Mouse (Mus musculus) R1 (cell line): ENCODE measurements at regions not wholly inside any gene's neighbourhood (a gene's known extent, or its start where the extent isn't known, plus 50 kb on each side); places are given as distances from the start of the nearest gene placed in this dataset.
"Not testable (repeated sequence)": the region's sequence is repeated elsewhere in the genome, so short reads cannot be mapped to it uniquely, and the experiment has no call there.

Source experiments
- DNase-seq: peaks from one replicate; pipeline ENCODE4 v3.0.0-alpha.2; 2018; ENCODE audit warnings: low read depth, low spot score

- DNase-seq = no peak
Measured at GRCm38 (mm10) chr9:90618154-90618553, 347.6 kb upstream of the Tbc1d2b start.

GRCm38 (mm10) chr9:90597894-90598293 is 327.3 kb upstream of the Tbc1d2b start:
- no peak for DNase-seq

- DNase-seq = no peak
Measured at GRCm38 (mm10) chr9:90556742-90557141, 286.1 kb upstream of the Tbc1d2b start.

GRCm38 (mm10) chr9:90556216-90556615 is 285.6 kb upstream of the Tbc1d2b start:
- DNase-seq = no peak

- no peak for DNase-seq
Measured at GRCm38 (mm10) chr9:90547931-90548330, 277.3 kb upstream of the Tbc1d2b start.

- DNase-seq = no peak
Measured at GRCm38 (mm10) chr9:90546720-90547119, 276.1 kb upstream of the Tbc1d2b start.

- DNase-seq = not testable (repeated sequence)
Measured at GRCm38 (mm10) chr9:90537683-90538082, 267.1 kb upstream of the Tbc1d2b start.

- peak; percentile 1 for DNase-seq
Measured at GRCm38 (mm10) chr9:90533372-90533771, 262.8 kb upstream of the Tbc1d2b start.

GRCm38 (mm10) chr9:90521186-90521585 is 250.6 kb upstream of the Tbc1d2b start:
- no peak for DNase-seq

GRCm38 (mm10) chr9:90494888-90495287 is 224.3 kb upstream of the Tbc1d2b start:
- no peak for DNase-seq

GRCm38 (mm10) chr9:90490561-90491152 is 220.1 kb upstream of the Tbc1d2b start:
- DNase-seq = no peak

GRCm38 (mm10) chr9:90450579-90450978 is 180.0 kb upstream of the Tbc1d2b start:
- DNase-seq = peak; percentile 43

GRCm38 (mm10) chr9:90446957-90447356 is 176.4 kb upstream of the Tbc1d2b start:
- DNase-seq = peak; percentile 49

GRCm38 (mm10) chr9:90434902-90435301 is 164.3 kb upstream of the Tbc1d2b start:
- no peak for DNase-seq

GRCm38 (mm10) chr9:90430898-90431297 is 160.3 kb upstream of the Tbc1d2b start:
- DNase-seq = no peak

- no peak for DNase-seq
Measured at GRCm38 (mm10) chr9:90421662-90422061, 151.1 kb upstream of the Tbc1d2b start.

GRCm38 (mm10) chr9:90419762-90420541 is 149.3 kb upstream of the Tbc1d2b start:
- DNase-seq = no peak

- DNase-seq = no peak
Measured at GRCm38 (mm10) chr9:90408789-90409188, 138.2 kb upstream of the Tbc1d2b start.

GRCm38 (mm10) chr9:90407573-90407972 is 137.0 kb upstream of the Tbc1d2b start:
- no peak for DNase-seq

- DNase-seq = no peak
Measured at GRCm38 (mm10) chr9:90388401-90388800, 117.8 kb upstream of the Tbc1d2b start.

- DNase-seq = no peak
Measured at GRCm38 (mm10) chr9:90385047-90385446, 114.4 kb upstream of the Tbc1d2b start.

GRCm38 (mm10) chr9:90380099-90380498 is 109.5 kb upstream of the Tbc1d2b start:
- DNase-seq = no peak

GRCm38 (mm10) chr9:90369568-90369967 is 99.0 kb upstream of the Tbc1d2b start:
- DNase-seq = no peak
